Mouse (Mus musculus) brain, adult 2 months (tissue): ENCODE data around the gene Tbc1d8.

Experiments
- DNase-seq: peaks from one replicate; pipeline ENCODE4 v3.0.0; 2011; ENCODE audit warnings: low read depth, low spot score

Tbc1d8 gene

GRCm38 (mm10) chr1:39367045-39367444, 111.5 kb downstream of the Tbc1d8 start:
- no peak for DNase-seq

DNA sequence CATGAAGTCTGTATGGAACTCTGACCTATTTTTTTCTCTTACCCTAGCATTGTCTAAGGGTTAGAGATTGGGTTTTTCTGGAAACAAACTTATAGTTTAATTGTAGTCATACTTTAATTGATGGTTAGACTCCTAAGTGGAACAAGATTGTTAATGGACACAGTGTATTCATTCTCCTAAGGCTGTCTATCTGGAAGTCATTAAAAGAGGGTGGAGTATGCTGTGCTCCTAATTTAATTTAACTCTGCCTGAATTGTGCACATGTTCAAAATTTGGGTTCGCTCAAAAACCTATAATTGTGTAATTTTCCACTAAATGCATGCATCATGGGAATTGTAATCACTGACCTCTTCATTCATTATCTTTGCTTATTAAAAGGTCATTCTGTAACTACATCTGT, 113.0 kb downstream of the Tbc1d8 start:
- DNase-seq, result no peak

DNA sequence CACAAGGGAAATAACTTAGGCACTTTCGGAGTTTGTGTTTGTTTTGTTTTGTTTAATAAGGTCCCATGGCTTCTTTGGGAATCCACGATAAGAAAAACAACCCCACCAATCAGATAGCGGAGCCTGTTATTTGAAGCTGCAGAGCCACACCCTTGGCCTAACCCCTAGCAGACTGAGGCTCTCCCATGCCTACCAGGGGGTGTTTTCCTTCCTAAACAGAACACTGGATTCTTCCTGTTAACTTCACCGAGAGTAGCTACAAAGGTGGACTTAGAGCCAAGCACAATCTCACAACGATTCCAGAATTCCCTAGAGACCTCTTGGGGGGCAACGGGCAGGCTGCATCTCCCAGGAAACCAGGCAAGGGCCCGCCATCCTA, 116.1 kb downstream of the Tbc1d8 start:
- no peak for DNase-seq

- no peak for DNase-seq
Measured at GRCm38 (mm10) chr1:39361754-39362514, 116.6 kb downstream of the Tbc1d8 start.

DNA sequence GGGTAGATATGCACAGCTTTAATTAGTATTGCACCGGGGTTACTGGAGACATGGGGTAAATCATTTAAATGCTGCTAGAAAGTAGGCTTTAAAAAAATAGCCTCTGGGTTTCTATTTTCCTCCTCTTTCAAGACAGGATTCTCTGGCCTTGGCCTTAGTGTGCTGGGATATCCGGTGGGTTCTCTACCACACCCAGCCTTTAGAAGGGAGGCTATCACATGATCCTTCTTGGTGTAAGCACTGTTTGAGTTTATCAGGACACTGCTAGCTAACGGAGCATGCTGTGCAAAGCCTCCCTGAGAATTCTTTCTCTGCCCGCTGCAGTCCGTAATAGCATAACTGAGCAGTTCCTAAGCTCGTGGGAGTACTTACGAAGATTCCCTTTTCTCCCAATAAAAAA, 129.1 kb downstream of the Tbc1d8 start:
- no peak for DNase-seq

- DNase-seq, result peak; percentile 90
Measured at GRCm38 (mm10) chr1:39349001-39349400, 129.6 kb downstream of the Tbc1d8 start.

- DNase-seq, result peak; percentile 54
Measured at GRCm38 (mm10) chr1:39344981-39345600, 133.5 kb downstream of the Tbc1d8 start.

DNA sequence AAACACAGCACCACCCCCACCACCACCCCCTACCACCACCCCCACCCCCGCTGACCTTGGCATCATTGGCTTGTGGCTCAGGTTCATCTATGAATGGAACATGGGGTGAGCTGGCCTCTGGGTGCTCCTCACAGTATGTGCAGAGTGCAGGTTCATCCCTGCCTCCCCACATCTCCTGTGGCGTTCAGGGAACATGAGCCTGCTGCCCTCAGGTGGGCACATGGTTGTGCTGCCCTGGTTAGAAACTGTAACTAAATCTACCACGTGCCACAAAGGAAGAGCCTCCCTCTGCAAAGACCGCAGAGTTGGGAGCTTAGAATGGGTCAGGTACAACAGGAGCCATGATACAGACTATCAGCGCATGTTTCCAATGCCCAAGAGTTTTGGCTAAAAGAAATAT, 135.3 kb downstream of the Tbc1d8 start:
- no peak for DNase-seq

DNA sequence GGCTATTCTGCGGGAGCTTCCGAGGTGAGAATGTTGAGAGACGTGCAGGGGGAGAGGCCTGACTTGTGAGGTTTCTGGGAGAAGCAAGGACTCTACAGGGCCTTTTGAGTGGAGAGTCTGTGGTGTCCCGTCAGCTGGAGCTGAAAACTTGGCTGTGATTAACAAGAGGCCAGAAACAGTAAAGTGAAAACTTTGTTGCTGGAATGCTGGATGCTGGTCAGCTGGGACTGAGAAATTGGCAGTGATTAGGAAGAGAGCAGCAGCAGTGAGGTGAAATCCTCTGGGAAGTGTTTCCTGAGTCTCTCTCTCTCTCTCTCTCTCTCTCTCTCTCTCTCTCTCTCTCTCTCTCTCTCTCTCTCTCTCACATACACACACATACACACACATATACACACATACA, 136.7 kb downstream of the Tbc1d8 start:
- DNase-seq, result no peak

DNA sequence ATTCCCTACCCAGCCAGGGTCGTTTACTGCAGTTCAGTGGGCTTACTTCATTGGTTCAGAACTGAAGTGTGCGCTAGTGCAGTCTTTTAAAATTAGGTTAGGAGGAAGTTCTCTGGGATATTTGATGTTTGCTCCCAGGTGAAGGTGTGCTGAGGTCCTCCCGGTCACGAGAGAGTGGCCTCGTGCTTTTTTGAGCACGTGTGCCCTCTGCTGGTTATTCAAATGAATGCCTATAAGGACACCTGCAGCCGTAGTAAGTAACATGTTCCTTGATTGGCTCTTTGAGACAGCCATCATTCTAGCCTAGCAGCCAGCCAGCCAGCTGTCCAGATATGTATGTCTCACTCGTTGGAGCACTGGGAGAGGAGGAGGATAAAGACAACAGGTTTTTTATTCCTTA, 137.9 kb downstream of the Tbc1d8 start:
- peak; percentile 85 for DNase-seq

DNA sequence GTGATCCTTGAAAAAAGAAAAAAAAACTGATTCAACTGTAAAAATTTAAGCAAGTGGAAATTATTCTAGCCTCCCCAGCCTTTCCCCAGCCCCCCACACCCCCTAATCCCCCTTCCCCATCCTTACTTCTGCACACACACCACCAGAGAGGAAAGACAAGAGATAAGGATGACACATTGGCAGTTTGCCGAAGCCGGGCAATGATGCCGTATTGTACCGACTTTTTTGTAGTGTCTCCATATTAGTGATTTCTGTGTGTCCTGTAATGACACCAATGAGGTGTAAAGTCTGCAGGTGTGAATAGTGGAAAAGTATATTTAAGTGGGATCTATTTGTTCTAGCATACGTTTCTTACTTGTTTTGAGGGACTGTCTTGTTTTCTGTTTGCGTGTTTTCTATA, 138.4 kb downstream of the Tbc1d8 start:
- no peak for DNase-seq

DNA sequence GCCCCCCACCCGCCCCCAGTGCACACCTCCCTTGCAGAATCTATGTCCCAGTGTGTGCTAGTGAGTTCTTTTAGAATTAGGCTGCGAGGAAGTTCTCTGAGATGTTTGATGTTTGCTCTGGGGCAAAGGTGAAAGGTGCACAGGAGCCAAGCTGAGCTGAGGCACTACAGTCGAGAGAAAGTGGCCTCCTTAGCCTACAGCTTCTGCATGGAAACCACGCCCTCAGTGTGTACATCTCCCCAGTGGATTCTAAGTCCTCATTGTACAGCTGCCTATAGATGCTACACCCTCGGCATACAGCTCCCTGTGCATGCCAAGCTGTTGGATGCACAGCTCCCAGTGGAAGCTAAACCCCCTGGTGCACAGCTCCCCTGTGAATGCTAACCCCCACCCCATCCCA, 139.1 kb downstream of the Tbc1d8 start:
- no peak for DNase-seq

GRCm38 (mm10) chr1:39338831-39339230, 139.7 kb downstream of the Tbc1d8 start:
- DNase-seq, result peak; percentile 64

- peak; percentile 44 for DNase-seq
Measured at GRCm38 (mm10) chr1:39336788-39337187, 141.8 kb downstream of the Tbc1d8 start.

DNA sequence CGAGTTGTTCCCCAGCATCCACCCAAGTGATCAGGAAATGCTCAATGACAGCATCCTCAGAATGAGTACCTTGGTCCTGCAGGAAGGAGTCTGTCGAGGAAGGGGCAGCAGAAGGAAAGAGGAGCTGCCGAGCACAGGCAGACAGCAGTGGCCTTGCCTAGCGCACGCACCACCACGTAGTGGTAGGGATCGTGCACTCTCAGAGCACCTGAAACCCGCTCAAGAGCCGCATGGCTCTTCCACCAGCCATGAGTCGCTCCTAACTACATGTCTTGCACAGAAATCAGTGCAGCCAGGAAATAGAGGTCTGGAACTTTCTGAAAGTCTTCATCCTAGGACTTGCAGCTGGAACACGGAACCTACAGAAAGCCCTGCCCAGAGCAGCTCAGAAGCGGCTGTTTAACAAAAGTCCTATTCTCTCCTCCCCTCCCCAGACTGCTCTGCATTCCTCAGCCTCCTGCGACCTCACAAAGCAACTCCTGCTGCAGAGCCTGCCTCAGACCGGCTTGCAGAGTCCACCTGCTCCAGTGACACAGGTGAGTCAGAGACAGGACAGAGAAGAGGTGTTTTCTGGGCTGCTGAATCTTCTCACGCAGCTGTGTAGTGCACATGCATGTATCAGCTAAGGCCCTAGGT, 142.9 kb downstream of the Tbc1d8 start:
- no peak for DNase-seq

GRCm38 (mm10) chr1:39332456-39332855, 146.1 kb downstream of the Tbc1d8 start:
- no peak for DNase-seq

DNA sequence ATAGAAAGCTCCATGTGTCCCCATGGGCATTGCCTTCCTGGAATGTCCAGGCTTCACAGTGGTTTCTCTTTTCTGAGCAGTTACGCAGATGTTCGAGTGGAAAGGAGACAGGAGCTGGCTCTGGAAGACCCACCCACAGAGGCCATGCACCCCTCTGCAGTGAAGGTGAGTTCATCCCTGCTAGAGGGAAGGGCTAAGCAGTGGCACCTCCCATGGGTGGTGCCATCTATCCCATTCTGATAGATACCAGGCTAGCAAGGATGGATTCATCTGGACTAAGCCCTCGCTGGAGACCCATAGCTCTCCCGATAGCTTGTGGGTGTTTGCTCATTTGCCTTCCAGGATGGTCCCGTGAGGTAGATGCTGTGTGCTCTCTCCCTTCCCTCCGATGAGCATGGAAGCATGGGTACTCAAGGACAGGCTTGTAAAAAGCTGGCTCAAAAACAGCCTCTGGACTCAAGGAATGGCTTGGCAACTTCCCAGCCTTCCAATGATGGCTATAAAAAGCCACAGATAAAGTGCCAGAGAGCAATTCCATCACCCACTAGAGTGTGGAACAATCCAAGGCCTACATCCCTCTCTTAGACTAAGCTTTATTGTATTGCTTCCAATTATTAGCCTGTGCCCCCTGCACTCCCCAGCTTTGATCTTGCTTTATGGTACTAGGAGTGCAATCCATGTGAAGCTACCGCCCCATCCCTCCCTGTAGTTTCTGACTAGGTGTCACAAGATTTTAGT, 147.5 kb downstream of the Tbc1d8 start:
- DNase-seq, result no peak

GRCm38 (mm10) chr1:39327546-39327945, 151.0 kb downstream of the Tbc1d8 start:
- peak; percentile 76 for DNase-seq

DNA sequence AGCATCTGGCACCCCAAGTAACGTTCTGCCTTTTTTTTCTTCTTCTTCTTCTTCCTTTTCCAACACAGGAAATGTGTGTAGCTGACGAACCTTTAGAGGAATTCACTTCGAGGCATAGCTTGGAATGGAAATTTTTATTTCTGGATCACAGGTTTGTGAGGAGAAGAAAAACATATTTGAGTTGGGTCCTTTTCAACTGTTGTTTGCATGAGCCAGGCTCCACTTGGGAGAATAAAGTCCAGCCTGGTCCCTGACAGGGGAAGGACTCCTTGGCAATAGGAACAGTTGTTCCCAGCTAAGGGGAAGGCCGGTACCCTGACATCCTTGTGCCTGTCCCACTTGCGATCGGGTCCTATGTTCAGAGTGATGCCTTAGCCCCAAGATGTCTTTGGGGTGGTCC, 153.3 kb downstream of the Tbc1d8 start:
- no peak for DNase-seq

- no peak for DNase-seq
Measured at GRCm38 (mm10) chr1:39321954-39322353, 156.6 kb downstream of the Tbc1d8 start.
